Mouse (Mus musculus): ENCODE data around the gene Rad51b.

DNA sequence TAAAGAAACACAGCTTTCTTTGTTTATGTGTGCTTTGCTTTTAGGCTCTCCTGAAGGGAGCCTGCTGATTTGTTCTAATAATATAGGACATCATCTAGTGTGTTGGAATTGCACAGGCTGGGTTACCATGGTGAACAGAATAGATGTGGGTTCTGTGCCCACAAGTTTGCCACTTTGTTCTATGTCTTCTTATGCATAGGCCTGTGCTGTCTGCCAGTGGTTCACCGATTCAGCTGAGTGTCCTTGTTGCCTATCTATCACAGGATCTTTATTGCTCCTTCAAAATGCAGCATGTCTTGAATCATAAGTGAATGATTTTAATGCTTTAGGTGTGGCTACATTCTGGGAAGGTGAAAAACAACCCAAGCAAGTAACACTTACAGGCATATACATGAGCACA is 201.2 kb downstream of the Rad51b start:
- TF ChIP-seq CTCF (IDR thresholded peaks at IDR 0.05; ENCODE audit: low read depth) (no peak), EP300 (IDR thresholded peaks at IDR 0.05; ENCODE audit: low read depth) (no peak)
